Comparison of ENCODE assay signal across 8 mouse cellular contexts in genomic region chr4:99929613-99930517, GRCm38 (mm10). TPM values are rescaled to one million over a fixed set of nuclear protein-coding genes. Genes with fewer than 3 reads are reported as not detected.
DNase-seq lines count a peak whose midpoint lies in the region; ATAC-seq and TF ChIP-seq lines count a peak whose summit lies in the region.

Gene Itgb3bp (minus strand): TSS chr4:99929813.

- WGBS in forebrain, embryonic 13.5 days, result under 1% methylated on average over 56 of the region's 57 CpGs
- WGBS in heart, postnatal 0 days, result under 1% methylated on average over 55 of the region's 57 CpGs
- WGBS in liver, postnatal 0 days (ENCODE audit: insufficient replicate concordance), result 1% methylated on average over 55 of the region's 57 CpGs
- under 1% methylated on average over 54 of the region's 57 CpGs for WGBS in neural tube, embryonic 15.5 days

- H3K9me3 ChIP-seq in E14TG2a.4 (ENCODE audit: low read length), result no peaks in the 10 kb centered on the region
- no peaks in the 10 kb centered on the region for H3K9me3 ChIP-seq in forebrain, embryonic 13.5 days (replicated peaks)
- no peaks in the 10 kb centered on the region for H3K9me3 ChIP-seq in heart, postnatal 0 days (replicated peaks; ENCODE audit: control insufficient read depth, low read length)
- H3K9me3 ChIP-seq in liver, postnatal 0 days (ENCODE audit: low read length), result no peaks in the 10 kb centered on the region
- H3K9me3 ChIP-seq in neural tube, embryonic 15.5 days (replicated peaks), result no peaks in the 10 kb centered on the region

- peak within 1 kb of the TSS; percentile 92 for H3K4me2 ChIP-seq in forebrain, embryonic 13.5 days
- peak within 1 kb of the TSS; percentile 96 for H3K4me2 ChIP-seq in heart, postnatal 0 days (ENCODE audit: low read depth, low read length)
- H3K4me2 ChIP-seq in liver, postnatal 0 days (ENCODE audit: low read depth, low read length), result peak within 1 kb of the TSS; percentile 82
- H3K4me2 ChIP-seq in neural tube, embryonic 15.5 days, result peak within 1 kb of the TSS; percentile 93

- ATAC-seq in forebrain, embryonic 13.5 days, result peak; percentile 95
- peak; percentile 88 for ATAC-seq in heart, postnatal 0 days (ENCODE audit: insufficient read depth, low read depth)
- ATAC-seq in liver, postnatal 0 days, result peak; percentile 79
- ATAC-seq in neural tube, embryonic 15.5 days (ENCODE audit: low FRiP score), result peak; percentile 95

- peaks cover 28% of the 10 kb centered on the region for H3K4me1 ChIP-seq in E14TG2a.4 (replicated peaks; ENCODE audit: low read depth, low read length)
- H3K4me1 ChIP-seq in forebrain, embryonic 13.5 days, result peaks cover 15% of the 10 kb centered on the region
- H3K4me1 ChIP-seq in heart, postnatal 0 days (ENCODE audit: control insufficient read depth, insufficient read depth), result peaks cover 26% of the 10 kb centered on the region
- peaks cover 12% of the 10 kb centered on the region for H3K4me1 ChIP-seq in liver, postnatal 0 days (ENCODE audit: insufficient read depth)
- H3K4me1 ChIP-seq in neural tube, embryonic 15.5 days, result peaks cover 15% of the 10 kb centered on the region

- H3K27ac ChIP-seq in forebrain, embryonic 13.5 days, result peak within 1 kb of the TSS; percentile 54
- peak within 1 kb of the TSS; percentile 97 for H3K27ac ChIP-seq in heart, postnatal 0 days (ENCODE audit: low read depth)
- H3K27ac ChIP-seq in liver, postnatal 0 days (ENCODE audit: low read depth), result peak within 1 kb of the TSS; percentile 98
- H3K27ac ChIP-seq in neural tube, embryonic 15.5 days (replicated peaks), result peak within 1 kb of the TSS; percentile 93

- peak; percentile 56; the same call in 1 of the 2 replicates for TF ChIP-seq EP300 in heart, postnatal 0 days (IDR thresholded peaks at IDR 0.05; ENCODE audit: low read depth)
- peak; percentile 53; the same call in 1 of the 2 replicates for TF ChIP-seq EP300 in liver, postnatal 0 days (IDR thresholded peaks at IDR 0.05; ENCODE audit: low read depth)

- peak; percentile 38 for DNase-seq in c-Kit-positive CD71-positive TER-119-negative erythroid progenitor cells, embryonic 14.5 days (ENCODE audit: low read depth)
- DNase-seq in heart, postnatal 0 days (ENCODE audit: low spot score), result peak; percentile 73
- DNase-seq in kidney, postnatal 4 days, result peak; percentile 80 to 89
- DNase-seq in liver, postnatal 0 days, result peak; percentile 88
- DNase-seq in testis, postnatal 10 days (ENCODE audit: low spot score), result peak; percentile 87

- H3K4me3 ChIP-seq in E14TG2a.4 (replicated peaks; ENCODE audit: low read length), result peak within 1 kb of the TSS; percentile 92
- peak within 1 kb of the TSS; percentile 64 for H3K4me3 ChIP-seq in forebrain, embryonic 13.5 days
- peak within 1 kb of the TSS; percentile 70 for H3K4me3 ChIP-seq in heart, postnatal 0 days (ENCODE audit: low read depth, low read length)
- H3K4me3 ChIP-seq in liver, postnatal 0 days (ENCODE audit: low read depth, low read length), result peak within 1 kb of the TSS; percentile 71
- peak within 1 kb of the TSS; percentile 77 for H3K4me3 ChIP-seq in neural tube, embryonic 15.5 days (replicated peaks)

- peaks cover 26% of the 10 kb centered on the region for H3K36me3 ChIP-seq in E14TG2a.4 (ENCODE audit: insufficient read depth, low read length)
- no peaks in the 10 kb centered on the region for H3K36me3 ChIP-seq in forebrain, embryonic 13.5 days (ENCODE audit: poor library complexity, severe bottlenecking)
- no peaks in the 10 kb centered on the region for H3K36me3 ChIP-seq in heart, postnatal 0 days (replicated peaks; ENCODE audit: control insufficient read depth, insufficient read depth, low read length)
- no peaks in the 10 kb centered on the region for H3K36me3 ChIP-seq in liver, postnatal 0 days (replicated peaks; ENCODE audit: insufficient read depth, low read length)
- no peaks in the 10 kb centered on the region for H3K36me3 ChIP-seq in neural tube, embryonic 15.5 days

- TF ChIP-seq CTCF in E14TG2a.4 (conservative IDR thresholded peaks at IDR 0.05; ENCODE audit: low read length), result no peak
- TF ChIP-seq CTCF in heart, postnatal 0 days (IDR thresholded peaks at IDR 0.05; ENCODE audit: low read depth), result no peak
- TF ChIP-seq CTCF in liver, postnatal 0 days (IDR thresholded peaks at IDR 0.05; ENCODE audit: low read depth), result 0 out of 2 replicates have a peak, but pooled peaks have one; percentile 5

- H3K27me3 ChIP-seq in E14TG2a.4 (ENCODE audit: insufficient read depth, low read length), result peaks cover 12% of the 10 kb centered on the region
- H3K27me3 ChIP-seq in forebrain, embryonic 13.5 days, result no peaks in the 10 kb centered on the region
- no peaks in the 10 kb centered on the region for H3K27me3 ChIP-seq in heart, postnatal 0 days (ENCODE audit: control insufficient read depth, insufficient read depth, low read length)
- H3K27me3 ChIP-seq in liver, postnatal 0 days (ENCODE audit: insufficient read depth, low read length), result no peaks in the 10 kb centered on the region
- no peaks in the 10 kb centered on the region for H3K27me3 ChIP-seq in neural tube, embryonic 15.5 days (replicated peaks)

- H3K9ac ChIP-seq in forebrain, embryonic 13.5 days, result peak within 1 kb of the TSS; percentile 77
- peak within 1 kb of the TSS; percentile 72 for H3K9ac ChIP-seq in heart, postnatal 0 days (replicated peaks; ENCODE audit: low read depth, low read length)
- peak within 1 kb of the TSS; percentile 78 for H3K9ac ChIP-seq in liver, postnatal 0 days (replicated peaks)
- H3K9ac ChIP-seq in neural tube, embryonic 15.5 days (replicated peaks), result peak within 1 kb of the TSS; percentile 83

RNA-seq across cellular contexts. Expression of gene Itgb3bp, which starts in this region (rescaled TPM):
- polyA plus RNA-seq in forebrain, embryonic 13.5 days (2015; fragmentation: Nextera tagmentation; extraction: Ambion mirVana), result 35.4 and 44.1 TPM in 2 replicates
- 1.1 and 9.7 TPM in 2 replicates for total RNA-seq in heart, postnatal 0 days (2014; rRNA removed; ENCODE audit: low replicate concordance)
- 26.2 and 28.4 TPM in 2 replicates for polyA plus RNA-seq in heart, postnatal 0 days (2015; fragmentation: Nextera tagmentation; extraction: Ambion mirVana)
- polyA plus RNA-seq in liver, postnatal 0 days (2015; fragmentation: Nextera tagmentation; extraction: Ambion mirVana), result 8.9 and 12.2 TPM in 2 replicates
- polyA plus RNA-seq in neural tube, embryonic 15.5 days (2015; fragmentation: Nextera tagmentation; extraction: Ambion mirVana), result 13.1 and 17.3 TPM in 2 replicates

Comparison
In these comparisons a context has a peak if more than half of its experiments do, and no peak if none do; other contexts are left out.
1. Peak in every context shown above with its lines: DNase-seq, ATAC-seq, H3K4me3 ChIP-seq and H3K27ac ChIP-seq.
2. DNase-seq: peak in every context shown above with its lines; median percentile 88 in liver, postnatal 0 days; 87 in testis, postnatal 10 days; 84 in kidney, postnatal 4 days; 73 in heart, postnatal 0 days; 38 in c-Kit-positive CD71-positive TER-119-negative erythroid progenitor cells, embryonic 14.5 days.